Mouse (Mus musculus) limb, embryonic 14.5 days (tissue): ENCODE measurements around the gene Rcsd1. TPM values are rescaled to one million over a fixed set of nuclear protein-coding genes. Genes with fewer than 3 reads are reported as not detected.

Experiments used
- ATAC-seq: fragments of 200-750 bp; cut with Nextera tagmentation; 2 replicates; pipeline ENCODE4 v1.8.0; 2017; ENCODE audit warnings: low read depth, moderate number of reproducible peaks, moderate TSS enrichment; ENCODE audit not compliant: low FRiP score
- DNase-seq: peaks from one replicate; pipeline ENCODE4 v3.0.0-alpha.2; 2015; ENCODE audit warnings: low spot score
- H3K27ac ChIP-seq: fragments of 300-500 bp; sonication (generic); replicated peaks from 2 replicates; pipeline ENCODE4 v1.5.1; 2014; ENCODE audit warnings: low read depth, mild to moderate bottlenecking, low read length, moderate library complexity, mixed read lengths
- H3K27me3 ChIP-seq: fragments of 300-500 bp; sonication (generic); 2 replicates; pipeline ENCODE4 v1.6.1; 2014; ENCODE audit warnings: low read length, mixed read lengths; ENCODE audit not compliant: control insufficient read depth, insufficient read depth
- H3K36me3 ChIP-seq: fragments of 300-500 bp; sonication (generic); 2 replicates; pipeline ENCODE4 v1.6.1; 2014; ENCODE audit warnings: mild to moderate bottlenecking, low read length, moderate library complexity, mixed read lengths; ENCODE audit not compliant: control insufficient read depth, insufficient read depth
- H3K4me1 ChIP-seq: fragments of 300-500 bp; sonication (generic); 2 replicates; pipeline ENCODE4 v1.6.1; 2014; ENCODE audit warnings: antibody characterized with exemption, low read length, mixed read lengths; ENCODE audit not compliant: control insufficient read depth, insufficient read depth
- H3K4me2 ChIP-seq: fragments of 300-500 bp; sonication (generic); replicated peaks from 2 replicates; pipeline ENCODE4 v1.6.1; 2014; ENCODE audit warnings: low read depth, mild to moderate bottlenecking, low read length, moderate library complexity; ENCODE audit not compliant: severe bottlenecking
- H3K4me3 ChIP-seq: fragments of 300-500 bp; sonication (generic); replicated peaks from 2 replicates; pipeline ENCODE4 v1.5.1; 2014; ENCODE audit warnings: low read length
- H3K9ac ChIP-seq: fragments of 300-500 bp; sonication (generic); 2 replicates; pipeline ENCODE4 v1.6.1; 2014; ENCODE audit warnings: mild to moderate bottlenecking, low read depth, low read length, moderate library complexity; ENCODE audit not compliant: severe bottlenecking
- H3K9me3 ChIP-seq: fragments of 300-500 bp; sonication (generic); 2 replicates; pipeline ENCODE4 v1.6.1; 2016; ENCODE audit warnings: low read length; ENCODE audit not compliant: control insufficient read depth
- POLR2A ChIP-seq: fragments of 200-500 bp; IDR thresholded peaks from 2 replicates; pipeline ENCODE4 v1.8.0; 2012; ENCODE audit warnings: inconsistent platforms, mild to moderate bottlenecking, moderate library complexity, borderline replicate concordance; ENCODE audit not compliant: insufficient read depth, insufficient read length; ENCODE audit errors: extremely low read depth
- WGBS: fragments of 180-500 bp; shearing (Covaris S2); extraction: QIAGEN DNeasy Blood & Tissue Kit; methylation state at CpG from one replicate; pipeline ENCODE4 v1.1.7; 2014; 5-methylcytosine and 5-hydroxymethylcytosine counted together
- polyA plus RNA-seq, 2 experiments: library from polyadenylated mRNA; depleted of rRNA in 1 of 2; stranded (reverse) in 1 of 2; unstranded in 1 of 2; fragments of >200 nt; fragmentation: Nextera tagmentation in 1 of 2; extraction: Ambion mirVana in 1 of 2; gene quantifications; 2 replicates each; pipeline versions ENCODE4 v1.2.1 to v1.2.3; 2012 to 2014

The Rcsd1 gene
- polyA plus RNA-seq, 2 experiments, result 9.6 to 16.7 TPM

DNA sequence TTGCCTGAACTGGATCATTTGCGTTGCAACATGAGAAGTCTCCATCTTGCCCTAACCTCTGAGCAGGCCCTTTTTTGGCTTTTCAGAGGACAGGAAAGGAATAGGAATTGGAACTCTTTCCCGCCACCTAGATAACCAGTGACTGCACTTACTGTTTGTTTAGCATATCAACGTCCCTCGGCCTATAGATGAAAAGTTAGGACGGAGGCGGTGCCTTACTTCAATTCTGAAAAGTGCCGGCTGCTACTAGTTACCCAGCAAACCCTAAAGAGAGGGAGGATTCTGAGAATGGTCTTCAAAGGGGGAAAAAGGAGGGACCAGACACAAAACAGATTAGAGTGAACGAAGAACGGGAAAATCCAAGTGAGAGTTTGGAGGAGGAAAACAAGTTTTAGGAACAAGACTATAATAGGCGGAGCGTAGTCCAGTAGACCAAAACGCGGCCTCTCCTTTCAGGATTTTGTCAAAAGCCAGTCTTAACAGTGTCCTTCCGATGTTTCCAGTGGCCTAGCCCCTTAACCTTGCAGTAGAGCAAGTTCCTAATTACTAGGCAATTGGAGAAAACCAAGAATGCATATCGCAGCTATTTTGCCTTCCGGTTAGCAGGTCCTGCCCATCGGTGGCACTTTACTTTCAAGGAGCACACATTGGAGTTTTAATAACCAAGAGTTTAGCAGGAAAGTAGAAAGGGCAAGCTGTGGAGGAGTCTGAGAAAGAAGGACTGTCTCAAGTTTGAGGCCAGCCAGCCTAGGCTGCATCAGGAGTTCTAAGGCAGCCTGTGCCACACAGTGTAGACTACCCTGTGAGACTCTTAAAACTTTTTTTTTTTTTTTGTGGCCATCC is 74.3 kb downstream of the Rcsd1 start:
- peak; percentile 41 for DNase-seq
- TF ChIP-seq POLR2A, result no peak
- peak overlapping the region; percentile 85 for H3K4me3 ChIP-seq
- 27% methylated on average over 17 of the region's 17 CpGs for WGBS
- H3K9me3 ChIP-seq, result no peaks in the 10 kb centered on the region
- no peaks in the 10 kb centered on the region for H3K27me3 ChIP-seq
- peaks cover 10% of the 10 kb centered on the region; the same call in 1 of the 2 replicates for H3K4me1 ChIP-seq
- H3K27ac ChIP-seq, result peak overlapping the region; percentile 94
- peak overlapping the region; percentile 62 for H3K4me2 ChIP-seq
- H3K36me3 ChIP-seq, result no peaks in the 10 kb centered on the region
- ATAC-seq, result 0 out of 2 replicates have a peak, but pooled peaks have one; percentile 0
- peak overlapping the region; percentile 88; the same call in 1 of the 2 replicates for H3K9ac ChIP-seq

DNA sequence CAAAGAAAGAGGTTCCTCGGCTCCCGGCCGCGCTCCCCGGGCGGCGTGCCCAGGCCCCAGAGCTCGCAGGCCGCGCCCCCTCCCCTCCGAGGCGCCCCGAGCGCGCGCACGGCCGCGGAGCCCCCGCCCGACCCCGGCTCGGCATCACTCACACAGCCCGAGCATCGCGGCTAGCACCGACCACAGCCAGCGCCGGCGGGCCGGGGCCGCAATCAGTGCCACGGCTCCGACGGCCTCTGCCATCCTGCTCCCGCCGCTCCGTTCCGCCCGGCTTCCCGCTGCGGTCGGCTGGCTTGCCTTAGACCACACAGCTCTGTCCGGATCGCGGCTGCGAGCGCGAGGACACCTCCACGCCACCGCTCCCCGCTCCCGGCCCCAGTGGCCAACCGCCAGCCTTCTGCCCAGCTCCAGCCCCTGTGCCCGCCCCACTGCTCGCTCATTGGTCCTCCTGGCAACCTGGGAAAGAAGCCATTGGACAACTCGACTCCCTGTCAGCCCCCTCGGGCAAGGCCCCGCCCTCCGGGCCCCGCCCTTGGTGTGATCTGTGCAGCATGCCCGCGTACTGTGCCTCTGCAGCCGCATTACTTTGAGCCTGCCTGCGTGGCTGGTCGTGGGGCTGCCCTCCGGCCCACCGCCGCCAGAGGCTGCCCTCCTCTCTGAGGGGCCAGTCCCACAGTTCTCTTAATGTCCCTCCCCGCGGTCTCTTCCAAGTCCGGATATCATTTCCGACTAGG is 75.2 kb downstream of the Rcsd1 start, which contains the start of gene Mpzl1:
TSS of gene Mpzl1 (minus strand) at position 388 of the 734 bp plus-strand sequence.
- Histone ChIP-seq H3K27me3 (no peaks in the 10 kb centered on the region), H3K4me3 (peak within 1 kb of the TSS; percentile 85), H3K27ac (peak within 1 kb of the TSS; percentile 94), H3K36me3 (no peaks in the 10 kb centered on the region), H3K4me1 (peaks cover 16% of the 10 kb centered on the region), H3K9me3 (no peaks in the 10 kb centered on the region), H3K4me2 (peak within 1 kb of the TSS; percentile 62), H3K9ac (peak within 1 kb of the TSS; percentile 88)
- DNase-seq (peak; percentile 98), ATAC-seq (peak; percentile 98)
- peak; percentile 88 for TF ChIP-seq POLR2A
- WGBS, result under 1% methylated on average over 40 of the region's 73 CpGs

DNA sequence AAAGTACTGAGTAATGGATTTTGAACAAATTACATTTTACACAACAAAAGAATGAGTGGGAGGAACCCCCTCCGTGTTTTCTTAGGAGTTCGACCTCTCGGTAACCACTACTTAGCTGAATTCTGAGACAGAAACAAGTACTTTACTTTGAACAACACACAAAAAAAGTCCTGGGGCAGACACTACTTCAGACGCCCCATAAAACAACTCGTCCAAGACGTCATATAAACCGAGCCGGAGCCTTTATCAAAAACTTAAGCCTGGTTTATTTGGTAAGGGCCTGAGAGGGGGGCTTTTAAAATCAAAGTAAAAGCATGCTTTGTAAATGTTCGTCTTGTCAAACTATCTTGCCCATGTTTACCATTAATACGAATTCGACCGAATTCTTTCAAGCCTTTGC is 76.2 kb downstream of the Rcsd1 start:
- Histone ChIP-seq H3K27ac (0 out of 2 replicates have a peak overlapping the region, but pooled peaks have one; percentile 94), H3K4me3 (peak overlapping the region; percentile 85), H3K36me3 (no peaks in the 10 kb centered on the region), H3K27me3 (no peaks in the 10 kb centered on the region), H3K9me3 (no peaks in the 10 kb centered on the region), H3K9ac (peak overlapping the region; percentile 88), H3K4me2 (peak overlapping the region; percentile 62), H3K4me1 (peaks cover 16% of the 10 kb centered on the region)
- ATAC-seq (no peak), DNase-seq (no peak)
- TF ChIP-seq POLR2A, result no peak
- WGBS, result 2% methylated on average over 12 of the region's 12 CpGs

DNA sequence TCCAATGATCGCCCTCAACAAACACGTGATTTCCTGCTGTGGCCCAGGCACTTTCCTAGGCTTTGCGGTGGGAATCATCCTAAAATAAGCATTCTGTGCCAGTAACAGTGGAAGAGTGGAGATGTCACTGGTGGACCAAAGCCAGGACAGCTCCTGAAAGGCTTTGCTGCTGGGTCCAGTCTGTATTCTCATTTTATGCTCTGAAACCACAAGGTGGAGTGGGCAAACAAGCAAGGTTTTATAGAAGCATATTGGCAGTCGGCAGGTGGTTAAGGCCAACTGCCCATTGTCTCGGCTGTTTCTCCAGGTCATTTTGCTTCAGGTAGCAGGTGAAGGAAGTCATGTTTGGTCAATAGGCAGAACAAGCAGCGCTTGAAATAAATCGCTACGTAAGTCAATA is 78.4 kb downstream of the Rcsd1 start:
- no peak overlapping the region for H3K4me3 ChIP-seq
- H3K9ac ChIP-seq, result no peak overlapping the region
- no peak overlapping the region for H3K4me2 ChIP-seq
- TF ChIP-seq POLR2A, result no peak
- WGBS, result 82% methylated on average over 8 of the region's 8 CpGs
- no peak overlapping the region for H3K27ac ChIP-seq
- H3K36me3 ChIP-seq, result no peaks in the 10 kb centered on the region
- H3K9me3 ChIP-seq, result no peaks in the 10 kb centered on the region
- H3K27me3 ChIP-seq, result no peaks in the 10 kb centered on the region
- H3K4me1 ChIP-seq, result peaks cover 16% of the 10 kb centered on the region
- no peak for ATAC-seq
- no peak for DNase-seq

DNA sequence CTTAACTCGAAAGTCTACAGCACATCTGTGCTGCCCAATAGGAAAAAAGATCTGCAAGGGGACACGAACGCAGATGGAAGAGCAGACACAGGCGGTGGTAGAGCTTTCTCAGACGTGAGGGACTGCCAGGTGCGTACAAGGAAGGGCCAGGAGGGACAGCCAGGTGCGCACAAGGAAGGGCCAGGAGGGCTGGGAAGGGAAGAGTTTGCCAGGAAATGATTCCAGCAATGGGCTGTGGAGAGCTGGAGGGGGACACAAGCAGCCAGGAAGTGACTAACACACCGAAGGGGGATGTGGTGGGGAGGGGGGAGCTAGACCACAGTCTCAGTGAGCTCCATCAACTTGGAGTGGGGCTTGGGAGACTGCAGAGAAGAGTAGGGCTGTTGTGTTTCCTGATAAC is 79.6 kb downstream of the Rcsd1 start:
- DNase-seq (no peak), ATAC-seq (no peak)
- 32% methylated on average over 8 of the region's 8 CpGs for WGBS
- H3K27ac ChIP-seq, result no peak overlapping the region
- H3K4me3 ChIP-seq, result no peak overlapping the region
- no peaks in the 10 kb centered on the region for H3K27me3 ChIP-seq
- no peaks in the 10 kb centered on the region for H3K36me3 ChIP-seq
- 0 out of 2 replicates have a peak overlapping the region, but pooled peaks have one; percentile 16 for H3K9ac ChIP-seq
- H3K4me2 ChIP-seq, result no peak overlapping the region
- no peaks in the 10 kb centered on the region for H3K9me3 ChIP-seq
- H3K4me1 ChIP-seq, result peaks cover 8% of the 10 kb centered on the region
- TF ChIP-seq POLR2A, result no peak
